Mouse (Mus musculus) thymus, postnatal 4 days (tissue): Measurements from ENCODE around the gene Ttc9b.
A peak's percentile ranks its signal among the peaks of the same experiment; 100 is the strongest.

Experiments used
- DNase-seq: peaks from one replicate; pipeline ENCODE4 v3.0.0; 2021

Ttc9b gene

DNA sequence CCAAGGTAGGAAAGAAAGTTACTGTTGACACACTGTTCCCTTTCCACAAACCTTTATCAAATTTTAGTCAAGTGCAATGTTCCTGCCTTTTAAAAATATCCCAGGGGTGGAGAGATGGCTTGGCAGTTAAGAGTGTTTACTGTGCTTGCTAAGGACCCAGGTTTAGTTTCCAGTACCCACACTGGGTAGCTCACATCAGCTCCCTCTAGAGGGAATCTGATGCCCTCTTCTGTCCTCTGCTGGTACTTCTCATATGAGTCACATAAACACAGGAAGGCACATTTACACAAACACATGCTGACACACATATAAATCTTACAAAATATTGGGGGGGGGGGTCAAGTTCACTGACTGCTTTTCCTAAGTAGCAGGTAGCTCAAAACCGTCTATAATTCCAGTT, 9.2 kb upstream of the Ttc9b start:
- DNase-seq, result no peak

- DNase-seq, result no peak
These were observed 7.2 kb upstream of the Ttc9b start for GRCm38 (mm10) chr7:27646516-27646915.

GRCm38 (mm10) chr7:27647281-27648002, 6.3 kb upstream of the Ttc9b start:
- no peak for DNase-seq

GRCm38 (mm10) chr7:27649723-27650122, 4.0 kb upstream of the Ttc9b start:
- DNase-seq, result no peak

DNA sequence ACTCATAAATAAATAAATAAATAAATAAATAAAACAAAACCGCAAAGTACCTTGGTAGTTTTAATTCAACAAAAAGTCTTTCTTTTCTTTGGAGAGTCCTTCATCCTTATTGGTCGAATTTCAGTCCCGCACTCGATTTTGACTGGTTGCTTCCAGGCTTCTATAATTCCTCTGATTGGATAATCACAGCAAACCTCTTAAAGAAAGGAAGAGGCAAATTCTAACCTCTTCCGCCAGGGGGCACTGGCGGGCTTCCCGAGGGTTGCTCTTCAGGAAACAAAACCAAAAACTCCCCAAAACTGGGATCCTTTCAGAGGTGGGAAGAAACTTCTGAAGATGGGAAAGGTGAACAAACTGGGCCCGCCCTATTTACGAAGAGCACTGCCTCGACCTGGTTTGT, 2.8 kb upstream of the Ttc9b start:
- peak; percentile 85 for DNase-seq

DNA sequence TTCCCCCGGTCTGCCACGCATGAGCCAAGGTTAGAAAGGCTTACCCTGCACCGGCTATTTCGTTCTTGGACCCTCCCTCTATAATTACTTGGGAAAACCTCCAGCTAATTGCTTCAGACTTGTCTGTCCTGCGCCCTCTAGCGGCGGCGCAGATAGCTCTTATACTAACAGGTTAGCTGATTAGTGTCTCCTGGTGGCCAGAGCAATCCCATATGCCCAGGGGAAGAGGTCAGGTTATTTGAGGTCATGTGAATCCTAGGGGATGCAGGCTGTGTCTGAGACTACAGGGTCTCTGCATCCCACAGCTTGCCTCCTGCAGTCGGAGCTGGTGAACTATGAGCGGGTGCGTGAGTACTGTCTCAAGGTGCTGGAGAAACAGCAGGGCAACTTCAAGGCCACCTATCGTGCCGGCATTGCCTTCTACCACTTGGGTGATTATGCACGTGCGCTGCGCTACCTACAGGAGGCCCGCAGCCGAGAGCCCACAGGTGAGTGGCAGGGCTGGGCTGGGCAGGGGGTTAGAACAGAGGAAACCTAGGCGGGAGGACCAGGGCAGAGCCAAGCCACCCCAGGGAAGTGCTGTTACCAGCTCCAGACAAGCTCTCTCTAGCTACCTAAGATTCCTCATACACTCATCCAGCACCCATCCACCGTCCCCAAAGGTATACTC, 1.0 kb downstream of the Ttc9b start:
- peak; percentile 62 for DNase-seq

GRCm38 (mm10) chr7:27655545-27655944, 1.8 kb downstream of the Ttc9b start:
- DNase-seq, result no peak

DNA sequence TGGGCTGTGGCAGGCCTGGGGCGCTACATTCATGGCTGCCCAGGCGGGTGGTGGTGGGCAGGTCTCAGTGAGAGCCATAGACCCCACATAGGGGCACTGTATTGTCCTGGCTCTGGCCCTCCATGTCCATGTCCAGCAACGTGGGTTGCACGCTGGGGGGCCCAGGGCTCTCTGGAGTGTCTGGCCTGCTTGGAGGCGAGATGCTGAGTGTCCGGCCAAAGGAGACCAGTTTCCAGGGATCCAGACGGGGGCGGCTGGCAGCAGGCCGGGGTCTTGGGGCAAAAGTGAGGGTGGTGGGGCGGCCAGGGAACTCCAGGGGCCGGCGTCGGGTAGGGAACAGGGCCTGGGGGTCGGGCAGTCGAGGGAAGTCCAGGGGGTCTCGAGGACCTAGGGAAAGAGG, 2.9 kb downstream of the Ttc9b start:
- no peak for DNase-seq

GRCm38 (mm10) chr7:27657824-27658395, 4.2 kb downstream of the Ttc9b start:
- DNase-seq, result no peak

GRCm38 (mm10) chr7:27658712-27659663, 5.3 kb downstream of the Ttc9b start:
- no peak for DNase-seq

- DNase-seq, result no peak
These were observed 8.3 kb downstream of the Ttc9b start for GRCm38 (mm10) chr7:27662038-27662437.

GRCm38 (mm10) chr7:27673064-27673574, 19.4 kb downstream of the Ttc9b start:
- DNase-seq, result no peak

GRCm38 (mm10) chr7:27673575-27674131, 19.9 kb downstream of the Ttc9b start:
- DNase-seq, result peak; percentile 61

DNA sequence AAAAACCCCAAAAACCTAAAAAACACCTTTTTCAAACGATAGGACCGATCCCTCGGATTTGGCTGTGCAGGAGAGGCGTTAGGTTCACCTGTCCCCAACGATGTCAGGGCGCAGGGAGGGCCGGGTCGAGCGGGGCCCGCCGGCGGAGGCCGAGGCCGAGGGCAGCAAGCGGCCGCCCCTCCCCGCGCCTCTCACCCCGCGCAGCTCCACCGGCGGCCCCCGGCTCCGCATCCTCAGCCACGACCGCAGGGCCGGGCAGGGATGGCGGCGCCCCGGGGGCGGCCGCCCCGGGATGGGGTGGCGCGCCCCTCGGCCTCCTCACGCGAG, 20.4 kb downstream of the Ttc9b start:
- DNase-seq, result no peak

DNA sequence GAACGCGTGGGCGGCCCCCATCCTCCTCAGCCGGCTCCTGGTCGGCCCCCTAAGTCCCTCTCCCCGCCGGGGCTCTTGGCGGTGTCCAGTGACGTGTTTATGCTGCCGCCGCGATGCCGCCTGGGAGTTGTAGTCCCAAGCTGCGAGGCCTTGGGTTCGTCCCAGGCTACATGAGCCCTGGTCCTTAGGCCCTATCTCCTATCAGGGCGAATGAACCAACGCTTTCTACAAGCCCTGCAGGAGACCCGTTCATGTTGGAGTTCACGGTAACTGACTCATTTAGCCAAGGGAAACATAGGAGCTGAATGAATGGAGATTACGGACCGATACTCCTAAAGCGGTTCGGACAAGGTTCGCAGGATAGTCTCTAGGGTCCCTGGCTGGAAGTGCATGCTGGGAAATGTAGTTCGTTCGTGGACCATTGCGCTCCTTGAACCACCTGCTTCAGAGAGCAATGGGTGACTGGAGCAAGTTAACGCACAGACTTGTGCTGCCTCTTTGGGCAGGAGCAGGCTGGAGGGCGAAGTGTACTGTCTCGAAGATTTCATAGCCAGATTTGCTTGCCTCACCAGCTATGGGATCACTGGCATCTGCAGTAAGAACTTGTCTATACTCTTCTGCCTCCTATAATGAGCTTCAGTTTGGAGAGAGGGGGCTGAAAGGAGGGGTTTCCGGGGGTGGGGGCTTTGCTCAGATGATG, 21.0 kb downstream of the Ttc9b start, which contains the start of gene Map3k10:
TSS of gene Map3k10 (minus strand) at position 77 of the 700 bp plus-strand sequence.
- peak; percentile 97 for DNase-seq

GRCm38 (mm10) chr7:27675222-27675612, 21.5 kb downstream of the Ttc9b start:
- peak; percentile 23 for DNase-seq

GRCm38 (mm10) chr7:27683218-27683617, 29.5 kb downstream of the Ttc9b start:
- DNase-seq, result no peak

- DNase-seq, result no peak
These were observed 31.5 kb downstream of the Ttc9b start for GRCm38 (mm10) chr7:27685220-27685619.

GRCm38 (mm10) chr7:27685681-27686080, 32.0 kb downstream of the Ttc9b start:
- no peak for DNase-seq

DNA sequence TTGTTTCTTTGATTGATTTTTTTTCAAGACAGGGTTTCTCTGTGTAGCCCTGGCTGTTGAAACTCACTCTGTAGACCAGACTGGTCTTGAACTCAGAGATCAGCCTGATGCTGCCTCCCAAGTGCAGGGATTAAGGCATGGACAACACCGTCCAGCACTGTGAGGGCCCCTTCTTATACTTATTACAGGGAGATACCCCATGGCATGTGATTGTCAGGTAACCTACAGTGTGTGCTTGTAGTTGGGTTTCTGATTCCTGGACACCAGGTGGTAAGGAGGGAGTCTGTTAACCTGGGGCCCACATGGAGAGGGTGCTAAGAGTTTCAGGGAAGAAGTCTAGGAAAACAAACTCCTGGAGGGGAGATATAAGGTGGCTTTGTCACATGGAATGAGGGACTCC, 33.3 kb downstream of the Ttc9b start:
- DNase-seq, result no peak

DNA sequence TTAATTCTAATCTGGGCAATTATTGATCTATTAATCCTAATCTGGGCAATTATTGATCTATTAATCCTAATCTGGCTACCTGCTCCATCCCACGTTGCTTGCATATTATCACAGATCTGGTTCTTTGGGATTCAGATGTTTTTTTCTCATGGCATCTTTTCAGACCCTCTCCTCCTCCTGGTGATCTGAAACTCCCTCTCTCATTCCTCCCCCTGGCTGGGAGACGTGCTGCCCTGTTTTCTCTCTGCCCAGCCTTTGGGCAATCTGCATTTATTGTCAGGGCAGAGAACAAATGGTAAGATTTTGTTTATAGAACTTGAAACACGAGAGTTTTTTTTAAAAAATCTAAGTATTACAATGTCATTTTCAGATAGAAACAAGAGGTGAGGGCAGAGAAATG, 34.1 kb downstream of the Ttc9b start:
- DNase-seq, result no peak

DNA sequence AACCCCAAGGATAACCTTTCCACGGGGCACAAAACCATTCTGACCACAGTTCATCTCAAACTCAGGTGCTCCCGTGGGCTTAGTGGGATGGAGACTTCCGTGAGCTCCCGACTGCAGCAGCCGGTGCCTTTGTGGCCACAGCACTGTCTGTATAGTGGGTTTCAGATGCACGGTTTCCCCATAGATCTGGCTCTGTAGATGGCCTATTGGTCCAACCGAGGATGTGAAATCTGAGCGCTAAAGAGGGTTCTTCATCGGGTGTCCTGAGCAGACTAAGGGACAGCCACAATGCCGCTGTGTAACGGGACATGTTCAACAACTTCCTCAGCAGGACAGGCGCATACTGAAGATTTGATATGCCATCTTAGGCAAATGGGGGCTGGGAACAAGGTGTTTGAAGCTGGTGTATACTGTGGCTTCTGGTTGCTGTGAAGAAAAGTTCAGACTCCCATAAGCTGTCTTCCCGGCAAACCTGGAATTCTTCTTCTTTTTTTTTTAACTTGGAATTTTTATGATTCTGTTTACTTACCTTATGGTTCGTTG, 34.6 kb downstream of the Ttc9b start:
- peak; percentile 17 for DNase-seq
